Mouse (Mus musculus): ENCODE results near the gene Lrrc75b. TPM values are rescaled to one million over a fixed set of nuclear protein-coding genes. Genes with fewer than 3 reads are reported as not detected.

The Lrrc75b gene
- polyA plus RNA-seq, 1 experiment = not detected

- no peak overlapping the region for H3K4me3 ChIP-seq (ENCODE audit: low read depth, low read length)
- no peaks in the 10 kb centered on the region for H3K9me3 ChIP-seq (replicated peaks; ENCODE audit: control insufficient read depth, insufficient read depth, low read length, poor library complexity, severe bottlenecking)
- no peak overlapping the region for H3K9ac ChIP-seq (ENCODE audit: low read depth, poor library complexity, severe bottlenecking)
- no peaks in the 10 kb centered on the region for H3K4me1 ChIP-seq (ENCODE audit: control insufficient read depth, insufficient read depth, low read length)
- no peak overlapping the region for H3K27ac ChIP-seq (ENCODE audit: insufficient read depth, low read length)
- H3K36me3 ChIP-seq (ENCODE audit: control insufficient read depth, insufficient read depth, low read length, poor library complexity, severe bottlenecking) = no peaks in the 10 kb centered on the region
- H3K27me3 ChIP-seq (ENCODE audit: control insufficient read depth, insufficient read depth, low read length, poor library complexity, severe bottlenecking) = no peaks in the 10 kb centered on the region
- TF ChIP-seq EP300 (IDR thresholded peaks at IDR 0.05; ENCODE audit: insufficient read depth, low read depth, low read length) (no peak), CTCF (IDR thresholded peaks at IDR 0.05; ENCODE audit: low read depth, low read length) (no peak), POLR2A (IDR thresholded peaks at IDR 0.05; ENCODE audit: insufficient read depth, low read length) (no peak)
Observed at GRCm38 (mm10) chr10:75595981-75596380, 35.9 kb upstream of the Lrrc75b start.

- Histone ChIP-seq H3K27me3 (ENCODE audit: control insufficient read depth, insufficient read depth, low read length, poor library complexity, severe bottlenecking) (no peaks in the 10 kb centered on the region), H3K36me3 (ENCODE audit: control insufficient read depth, insufficient read depth, low read length, poor library complexity, severe bottlenecking) (no peaks in the 10 kb centered on the region), H3K4me3 (ENCODE audit: low read depth, low read length) (no peak overlapping the region), H3K9me3 (replicated peaks; ENCODE audit: control insufficient read depth, insufficient read depth, low read length, poor library complexity, severe bottlenecking) (no peaks in the 10 kb centered on the region), H3K9ac (ENCODE audit: low read depth, poor library complexity, severe bottlenecking) (no peak overlapping the region), H3K27ac (ENCODE audit: insufficient read depth, low read length) (no peak overlapping the region), H3K4me1 (ENCODE audit: control insufficient read depth, insufficient read depth, low read length) (no peaks in the 10 kb centered on the region)
- TF ChIP-seq EP300 (IDR thresholded peaks at IDR 0.05; ENCODE audit: insufficient read depth, low read depth, low read length) (no peak), POLR2A (IDR thresholded peaks at IDR 0.05; ENCODE audit: insufficient read depth, low read length) (no peak), CTCF (IDR thresholded peaks at IDR 0.05; ENCODE audit: low read depth, low read length) (no peak)
Observed at GRCm38 (mm10) chr10:75592585-75592984, 32.5 kb upstream of the Lrrc75b start.

- no peak for TF ChIP-seq CTCF (IDR thresholded peaks at IDR 0.05; ENCODE audit: low read depth, low read length)
- TF ChIP-seq POLR2A (IDR thresholded peaks at IDR 0.05; ENCODE audit: insufficient read depth, low read length) = no peak
- no peak for TF ChIP-seq EP300 (IDR thresholded peaks at IDR 0.05; ENCODE audit: insufficient read depth, low read depth, low read length)
- Histone ChIP-seq H3K36me3 (ENCODE audit: control insufficient read depth, insufficient read depth, low read length, poor library complexity, severe bottlenecking) (no peaks in the 10 kb centered on the region), H3K4me1 (ENCODE audit: control insufficient read depth, insufficient read depth, low read length) (no peaks in the 10 kb centered on the region), H3K27ac (ENCODE audit: insufficient read depth, low read length) (no peak overlapping the region), H3K4me3 (ENCODE audit: low read depth, low read length) (no peak overlapping the region), H3K27me3 (ENCODE audit: control insufficient read depth, insufficient read depth, low read length, poor library complexity, severe bottlenecking) (no peaks in the 10 kb centered on the region), H3K9me3 (replicated peaks; ENCODE audit: control insufficient read depth, insufficient read depth, low read length, poor library complexity, severe bottlenecking) (no peaks in the 10 kb centered on the region), H3K9ac (ENCODE audit: low read depth, poor library complexity, severe bottlenecking) (no peak overlapping the region)
Observed at GRCm38 (mm10) chr10:75591211-75591894, 31.2 kb upstream of the Lrrc75b start.

GRCm38 (mm10) chr10:75589651-75590050 lies 29.5 kb upstream of the Lrrc75b start:
- Histone ChIP-seq H3K36me3 (ENCODE audit: control insufficient read depth, insufficient read depth, low read length, poor library complexity, severe bottlenecking) (no peaks in the 10 kb centered on the region), H3K4me1 (ENCODE audit: control insufficient read depth, insufficient read depth, low read length) (no peaks in the 10 kb centered on the region), H3K27ac (ENCODE audit: insufficient read depth, low read length) (no peak overlapping the region), H3K27me3 (ENCODE audit: control insufficient read depth, insufficient read depth, low read length, poor library complexity, severe bottlenecking) (no peaks in the 10 kb centered on the region), H3K9ac (ENCODE audit: low read depth, poor library complexity, severe bottlenecking) (no peak overlapping the region), H3K9me3 (replicated peaks; ENCODE audit: control insufficient read depth, insufficient read depth, low read length, poor library complexity, severe bottlenecking) (no peaks in the 10 kb centered on the region), H3K4me3 (ENCODE audit: low read depth, low read length) (no peak overlapping the region)
- no peak for TF ChIP-seq CTCF (IDR thresholded peaks at IDR 0.05; ENCODE audit: low read depth, low read length)
- no peak for TF ChIP-seq EP300 (IDR thresholded peaks at IDR 0.05; ENCODE audit: insufficient read depth, low read depth, low read length)
- no peak for TF ChIP-seq POLR2A (IDR thresholded peaks at IDR 0.05; ENCODE audit: insufficient read depth, low read length)

- H3K4me1 ChIP-seq (ENCODE audit: control insufficient read depth, insufficient read depth, low read length) = no peaks in the 10 kb centered on the region
- no peak within 1 kb of the TSS for H3K27ac ChIP-seq (ENCODE audit: insufficient read depth, low read length)
- TF ChIP-seq POLR2A (IDR thresholded peaks at IDR 0.05; ENCODE audit: insufficient read depth, low read length) (no peak), EP300 (IDR thresholded peaks at IDR 0.05; ENCODE audit: insufficient read depth, low read depth, low read length) (no peak), CTCF (IDR thresholded peaks at IDR 0.05; ENCODE audit: low read depth, low read length) (no peak)
- H3K9me3 ChIP-seq (replicated peaks; ENCODE audit: control insufficient read depth, insufficient read depth, low read length, poor library complexity, severe bottlenecking) = no peaks in the 10 kb centered on the region
- H3K9ac ChIP-seq (ENCODE audit: low read depth, poor library complexity, severe bottlenecking) = no peak within 1 kb of the TSS
- H3K27me3 ChIP-seq (ENCODE audit: control insufficient read depth, insufficient read depth, low read length, poor library complexity, severe bottlenecking) = no peaks in the 10 kb centered on the region
- H3K36me3 ChIP-seq (ENCODE audit: control insufficient read depth, insufficient read depth, low read length, poor library complexity, severe bottlenecking) = no peaks in the 10 kb centered on the region
- H3K4me3 ChIP-seq (ENCODE audit: low read depth, low read length) = no peak within 1 kb of the TSS
Observed at GRCm38 (mm10) chr10:75589129-75589528, 29.0 kb upstream of the Lrrc75b start, which contains the start of gene Ggt5. TSS of gene Ggt5 (plus strand) at chr10:75589340.

GRCm38 (mm10) chr10:75588336-75588735 lies 28.2 kb upstream of the Lrrc75b start:
- Histone ChIP-seq H3K9me3 (replicated peaks; ENCODE audit: control insufficient read depth, insufficient read depth, low read length, poor library complexity, severe bottlenecking) (no peaks in the 10 kb centered on the region), H3K27me3 (ENCODE audit: control insufficient read depth, insufficient read depth, low read length, poor library complexity, severe bottlenecking) (no peaks in the 10 kb centered on the region), H3K36me3 (ENCODE audit: control insufficient read depth, insufficient read depth, low read length, poor library complexity, severe bottlenecking) (no peaks in the 10 kb centered on the region), H3K4me3 (ENCODE audit: low read depth, low read length) (no peak overlapping the region), H3K4me1 (ENCODE audit: control insufficient read depth, insufficient read depth, low read length) (no peaks in the 10 kb centered on the region), H3K27ac (ENCODE audit: insufficient read depth, low read length) (no peak overlapping the region), H3K9ac (ENCODE audit: low read depth, poor library complexity, severe bottlenecking) (no peak overlapping the region)
- TF ChIP-seq EP300 (IDR thresholded peaks at IDR 0.05; ENCODE audit: insufficient read depth, low read depth, low read length) = no peak
- no peak for TF ChIP-seq CTCF (IDR thresholded peaks at IDR 0.05; ENCODE audit: low read depth, low read length)
- no peak for TF ChIP-seq POLR2A (IDR thresholded peaks at IDR 0.05; ENCODE audit: insufficient read depth, low read length)

Data from ES-Bruce4 (cell line).